ENCODE assay signal across 9 mouse cellular contexts in genomic region chr9:44487441-44487840, GRCm38 (mm10). TPM values are rescaled to one million over a fixed set of nuclear protein-coding genes. Genes with fewer than 3 reads are reported as not detected.
DNase-seq lines count a peak whose midpoint lies in the region; ATAC-seq lines count a peak whose summit lies in the region.
"Had no signal": no experiment of that assay in that cellular context is flagged by ENCODE, and none has a peak within 500 bp of the region (broad histone marks: within the 10 kb centered on the region; RNA-seq: fewer than 3 reads in every experiment).

No protein-coding gene starts in this region.

- H3K4me2 ChIP-seq in forebrain, embryonic 12.5 days, result peak overlapping the region; percentile 93

- peaks cover 8% of the 10 kb centered on the region for H3K36me3 ChIP-seq in forebrain, embryonic 12.5 days (replicated peaks)
- H3K36me3 ChIP-seq in limb, embryonic 10.5 days, result peaks cover 14% of the 10 kb centered on the region
- no peaks in the 10 kb centered on the region for H3K36me3 ChIP-seq in midbrain, embryonic 10.5 days

- peaks cover 83% of the 10 kb centered on the region for H3K4me1 ChIP-seq in forebrain, embryonic 12.5 days
- H3K4me1 ChIP-seq in limb, embryonic 10.5 days, result peaks cover 94% of the 10 kb centered on the region
- peaks cover 95% of the 10 kb centered on the region for H3K4me1 ChIP-seq in midbrain, embryonic 10.5 days

- no peaks in the 10 kb centered on the region for H3K27me3 ChIP-seq in forebrain, embryonic 12.5 days
- H3K27me3 ChIP-seq in limb, embryonic 10.5 days (ENCODE audit: low read depth, poor library complexity, severe bottlenecking), result no peaks in the 10 kb centered on the region
- peaks cover 16% of the 10 kb centered on the region; the same call in 1 of the 2 replicates for H3K27me3 ChIP-seq in midbrain, embryonic 10.5 days (ENCODE audit: low read depth, poor library complexity, severe bottlenecking)

- peak overlapping the region; percentile 96 for H3K4me3 ChIP-seq in forebrain, embryonic 12.5 days (replicated peaks)
- peak overlapping the region; percentile 94 for H3K4me3 ChIP-seq in limb, embryonic 10.5 days
- peak overlapping the region; percentile 96 for H3K4me3 ChIP-seq in midbrain, embryonic 10.5 days

- WGBS in forebrain, embryonic 12.5 days, result 6% methylated on average over 7 of the region's 7 CpGs
- WGBS in limb, embryonic 10.5 days, result 11% methylated on average over 7 of the region's 7 CpGs
- 14% methylated on average over 7 of the region's 7 CpGs for WGBS in midbrain, embryonic 10.5 days

- H3K9ac ChIP-seq in forebrain, embryonic 12.5 days, result peak overlapping the region; percentile 99

- no peaks in the 10 kb centered on the region for H3K9me3 ChIP-seq in forebrain, embryonic 12.5 days
- no peaks in the 10 kb centered on the region for H3K9me3 ChIP-seq in limb, embryonic 10.5 days (replicated peaks)
- no peaks in the 10 kb centered on the region for H3K9me3 ChIP-seq in midbrain, embryonic 10.5 days (replicated peaks)

- intact Hi-C loops in heart, postnatal 36 days (cut with DNase I), result no loop called here

- ATAC-seq in forebrain, embryonic 12.5 days (ENCODE audit: low FRiP score), result no peak
- ATAC-seq in activated CD4-positive, CD25-positive, alpha-beta regulatory T cell, adult 4 months, result no peak

- peak; percentile 14 for DNase-seq in right cerebral cortex, postnatal 4 days
- DNase-seq in right cerebral cortex, adult 2 months (ENCODE audit: low spot score in 2 of 2), result no peak
- DNase-seq in heart, postnatal 36 days, result peak; percentile 85 to 86
- DNase-seq in limb, embryonic 10.5 days (ENCODE audit: low spot score), result no peak
- no peak for DNase-seq in midbrain, embryonic 10.5 days (ENCODE audit: low spot score)
- peak; percentile 57 for DNase-seq in urinary bladder, postnatal 25 days (ENCODE audit: low spot score)

- H3K27ac ChIP-seq in forebrain, embryonic 12.5 days, result peak overlapping the region; percentile 75
- H3K27ac ChIP-seq in limb, embryonic 10.5 days, result peak overlapping the region; percentile 96
- H3K27ac ChIP-seq in midbrain, embryonic 10.5 days (replicated peaks), result peak overlapping the region; percentile 77

RNA-seq across cellular contexts. Expression of gene Bcl9l, which starts 4.8 kb away (rescaled TPM):
- polyA plus RNA-seq in forebrain, embryonic 12.5 days (2016; fragmentation: Nextera tagmentation; extraction: Ambion mirVana), result 10.6 and 10.7 TPM in 2 replicates
- total RNA-seq in heart, postnatal 36 days (2021), result 10 to 100 TPM; 44.6 to 59.4 TPM
- polyA plus RNA-seq in limb, embryonic 10.5 days (2016; fragmentation: Nextera tagmentation; extraction: Ambion mirVana), result 9.0 and 12.1 TPM in 2 replicates
- polyA plus RNA-seq in midbrain, embryonic 10.5 days (2016; fragmentation: Nextera tagmentation; extraction: Ambion mirVana), result 3.9 and 4.7 TPM in 2 replicates
- polyA plus RNA-seq in activated CD4-positive, CD25-positive, alpha-beta regulatory T cell, adult 4 months (2017; shearing (Covaris generic)), result 10 to 100 TPM; 13.2 to 15.2 TPM

RNA-seq across cellular contexts. Expression of gene Upk2, which starts 32.7 kb away (rescaled TPM):
- polyA plus RNA-seq in forebrain, embryonic 12.5 days (2016; fragmentation: Nextera tagmentation; extraction: Ambion mirVana), result 0.29 TPM in 1 of 2 replicates, not detected in the other
- total RNA-seq in heart, postnatal 36 days (2021), result not detected
- 0.36 TPM in 1 of 2 replicates, not detected in the other for polyA plus RNA-seq in limb, embryonic 10.5 days (2016; fragmentation: Nextera tagmentation; extraction: Ambion mirVana)
- not detected in 2 replicates for polyA plus RNA-seq in midbrain, embryonic 10.5 days (2016; fragmentation: Nextera tagmentation; extraction: Ambion mirVana)
- not detected for polyA plus RNA-seq in activated CD4-positive, CD25-positive, alpha-beta regulatory T cell, adult 4 months (2017; shearing (Covaris generic))
- polyA plus RNA-seq: large intestine, adult 2 months had no signal

RNA-seq across cellular contexts. Expression of gene Foxr1, which starts 46.5 kb away (rescaled TPM):
- not detected in 2 replicates for polyA plus RNA-seq in forebrain, embryonic 12.5 days (2016; fragmentation: Nextera tagmentation; extraction: Ambion mirVana)
- total RNA-seq in heart, postnatal 36 days (2021), result not detected
- polyA plus RNA-seq in limb, embryonic 10.5 days (2016; fragmentation: Nextera tagmentation; extraction: Ambion mirVana), result not detected in 2 replicates
- polyA plus RNA-seq in midbrain, embryonic 10.5 days (2016; fragmentation: Nextera tagmentation; extraction: Ambion mirVana), result not detected in 2 replicates
- under 1 TPM in 1 of 2 experiments, not detected in 1; 0.45 TPM for polyA plus RNA-seq in activated CD4-positive, CD25-positive, alpha-beta regulatory T cell, adult 4 months (2017; shearing (Covaris generic))
- polyA plus RNA-seq: large intestine, adult 2 months had no signal

Comparison
In these comparisons a context has a peak if more than half of its experiments do, and no peak if none do; other contexts are left out.
1. DNase-seq: peak in right cerebral cortex, postnatal 4 days (single experiment), heart, postnatal 36 days (2 of 2) and urinary bladder, postnatal 25 days (single experiment); none in right cerebral cortex, adult 2 months (0 of 2), limb, embryonic 10.5 days (single experiment) and midbrain, embryonic 10.5 days (single experiment).
2. Peak in every context shown above with its lines, with median percentiles within 50 percentile points of each other: H3K27ac ChIP-seq and H3K4me3 ChIP-seq.